Mouse (Mus musculus): ENCODE measurements at regions not wholly inside any gene's neighbourhood (a gene's known extent, or its start where the extent isn't known, plus 50 kb on each side); places are given as distances from the start of the nearest gene placed in this dataset.

DNA sequence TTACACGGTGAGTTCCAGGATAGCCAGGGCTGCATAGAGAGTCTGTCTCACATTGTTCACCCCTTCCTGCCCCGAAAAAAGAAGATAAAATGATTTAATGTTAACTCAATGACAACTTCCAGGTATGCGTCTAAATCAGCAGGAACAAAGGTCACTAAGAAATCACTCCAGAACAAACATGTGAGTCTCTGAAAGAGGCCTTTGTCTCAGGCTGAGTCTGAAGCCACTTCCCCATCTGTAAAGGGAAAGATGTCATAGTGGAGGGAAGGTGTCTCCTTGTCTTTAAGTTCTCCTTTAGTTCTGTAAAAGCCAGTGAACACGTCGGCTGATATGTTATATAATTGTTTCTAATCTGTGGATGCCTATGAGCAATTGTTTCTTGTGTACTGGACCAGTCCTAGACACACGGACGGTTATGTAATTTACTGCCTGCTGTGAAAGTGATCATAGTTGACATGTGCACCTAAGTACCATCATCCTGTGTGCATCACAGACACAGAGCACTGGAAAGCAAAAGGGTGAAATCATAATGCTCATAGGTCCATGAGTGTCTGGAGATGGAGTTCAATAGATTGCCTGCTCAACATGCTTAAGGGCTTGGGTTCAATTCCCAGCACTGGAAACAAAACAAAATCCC is 76.3 kb downstream of the Asb13 start:
- DNase-seq (ENCODE audit: low spot score in 2 of 2): no peak

DNA sequence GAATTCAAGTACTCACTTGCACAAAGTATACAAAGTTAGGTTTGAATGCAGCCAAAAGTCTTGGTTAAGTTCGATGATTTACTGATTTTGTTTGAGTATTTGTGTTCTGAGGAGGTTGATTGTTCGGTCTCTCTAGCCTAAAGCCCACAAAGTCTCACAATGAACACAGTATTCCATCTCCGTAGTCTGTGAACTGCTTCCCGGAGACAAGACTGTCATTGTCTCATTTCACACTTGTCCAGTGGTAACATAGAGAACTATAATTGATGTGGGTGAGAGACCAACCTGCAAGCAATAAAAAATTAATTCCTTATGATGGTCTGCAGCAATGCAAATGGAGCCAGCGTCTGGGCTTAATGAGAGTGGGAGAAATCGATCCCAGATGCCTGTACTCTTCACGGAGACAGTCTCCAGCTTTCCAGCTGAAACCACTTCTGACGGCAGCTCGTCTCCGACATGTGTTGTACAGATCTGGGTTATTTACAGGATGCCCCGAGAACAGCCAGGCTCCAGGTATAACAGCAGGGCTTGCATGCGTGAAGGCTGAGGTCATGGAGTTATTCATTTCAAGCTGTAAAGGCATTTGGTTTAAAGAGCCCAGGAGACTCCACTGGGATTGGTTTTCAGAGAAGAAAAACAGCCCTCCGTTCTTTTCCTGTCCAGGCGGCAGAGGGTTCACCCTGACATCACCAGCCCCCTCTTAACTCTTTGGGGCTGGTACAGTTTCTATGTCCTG is 75.2 kb downstream of the Asb13 start:
- DNase-seq (ENCODE audit: low spot score in 2 of 2): no peak
